Mouse (Mus musculus): ENCODE results near the gene Fbxo34. TPM values are rescaled to one million over a fixed set of nuclear protein-coding genes. Genes with fewer than 3 reads are reported as not detected.
"Not testable (repeated sequence)": the region's sequence is repeated elsewhere in the genome, so short reads cannot be mapped to it uniquely, and the experiment has no call there.

The Fbxo34 gene
- polyA plus RNA-seq, 1 experiment = 10.2 TPM

GRCm38 (mm10) chr14:47527833-47528232 is 77.6 kb downstream of the Fbxo34 start:
- Histone ChIP-seq H3K27ac (ENCODE audit: insufficient read depth, low read depth, low read length) (no peak overlapping the region), H3K4me3 (ENCODE audit: insufficient read depth, low read depth, low read length) (no peak overlapping the region), H3K36me3 (ENCODE audit: control insufficient read depth, insufficient read depth, low read length) (no peaks in the 10 kb centered on the region), H3K27me3 (replicated peaks; ENCODE audit: control insufficient read depth, insufficient read depth, low read length) (no peaks in the 10 kb centered on the region), H3K4me1 (ENCODE audit: control insufficient read depth, insufficient read depth, low read length) (peaks cover 5% of the 10 kb centered on the region; the same call in 1 of the 2 replicates)
- WGBS = 96% methylated on average over 2 of the region's 2 CpGs
- no peak for DNase-seq
- TF ChIP-seq POLR2A (IDR thresholded peaks at IDR 0.05; ENCODE audit: low read depth, low read length) = no peak
- TF ChIP-seq CTCF (conservative IDR thresholded peaks at IDR 0.05; ENCODE audit: insufficient read depth, insufficient read length, low read depth, low read length) = no peak

GRCm38 (mm10) chr14:47528293-47528692 is 78.1 kb downstream of the Fbxo34 start:
- TF ChIP-seq CTCF (conservative IDR thresholded peaks at IDR 0.05; ENCODE audit: insufficient read depth, insufficient read length, low read depth, low read length) (no peak), POLR2A (IDR thresholded peaks at IDR 0.05; ENCODE audit: low read depth, low read length) (no peak)
- no peak overlapping the region for H3K4me3 ChIP-seq (ENCODE audit: insufficient read depth, low read depth, low read length)
- 92% methylated on average over 3 of the region's 3 CpGs for WGBS

GRCm38 (mm10) chr14:47529019-47529418 is 78.8 kb downstream of the Fbxo34 start:
- peak; percentile 84 for DNase-seq
- Histone ChIP-seq H3K27me3 (replicated peaks; ENCODE audit: control insufficient read depth, insufficient read depth, low read length) (no peaks in the 10 kb centered on the region), H3K27ac (ENCODE audit: insufficient read depth, low read depth, low read length) (no peak overlapping the region)

More at GRCm38 (mm10) chr14:47528293-47528692, 78.1 kb downstream of the Fbxo34 start:
- no peak for DNase-seq
- Histone ChIP-seq H3K27ac (ENCODE audit: insufficient read depth, low read depth, low read length) (no peak overlapping the region), H3K27me3 (replicated peaks; ENCODE audit: control insufficient read depth, insufficient read depth, low read length) (no peaks in the 10 kb centered on the region), H3K36me3 (ENCODE audit: control insufficient read depth, insufficient read depth, low read length) (no peaks in the 10 kb centered on the region), H3K4me1 (ENCODE audit: control insufficient read depth, insufficient read depth, low read length) (peaks cover 10% of the 10 kb centered on the region)

GRCm38 (mm10) chr14:47529592-47529991 is 79.4 kb downstream of the Fbxo34 start:
- H3K4me1 ChIP-seq (ENCODE audit: control insufficient read depth, insufficient read depth, low read length) = peaks cover 20% of the 10 kb centered on the region
- WGBS = 93% methylated on average over 12 of the region's 12 CpGs
- not testable (repeated sequence) for DNase-seq; H3K27ac ChIP-seq (ENCODE audit: insufficient read depth, low read depth, low read length); H3K27me3 ChIP-seq (replicated peaks; ENCODE audit: control insufficient read depth, insufficient read depth, low read length); H3K4me3 ChIP-seq (ENCODE audit: insufficient read depth, low read depth, low read length); H3K36me3 ChIP-seq (ENCODE audit: control insufficient read depth, insufficient read depth, low read length)

More at GRCm38 (mm10) chr14:47529019-47529418, 78.8 kb downstream of the Fbxo34 start:
- Histone ChIP-seq H3K4me1 (ENCODE audit: control insufficient read depth, insufficient read depth, low read length) (peaks cover 16% of the 10 kb centered on the region), H3K36me3 (ENCODE audit: control insufficient read depth, insufficient read depth, low read length) (no peaks in the 10 kb centered on the region), H3K4me3 (ENCODE audit: insufficient read depth, low read depth, low read length) (no peak overlapping the region)
- whole genome bisulfite sequencing = 32% methylated on average over 8 of the region's 8 CpGs
- peak; percentile 79 for TF ChIP-seq CTCF (conservative IDR thresholded peaks at IDR 0.05; ENCODE audit: insufficient read depth, insufficient read length, low read depth, low read length)
- no peak for TF ChIP-seq POLR2A (IDR thresholded peaks at IDR 0.05; ENCODE audit: low read depth, low read length)

- 88% methylated on average over 1 of the region's 1 CpGs for WGBS
- no peak for DNase-seq
- Histone ChIP-seq H3K4me3 (ENCODE audit: insufficient read depth, low read depth, low read length) (no peak overlapping the region), H3K4me1 (ENCODE audit: control insufficient read depth, insufficient read depth, low read length) (peaks cover 25% of the 10 kb centered on the region), H3K36me3 (ENCODE audit: control insufficient read depth, insufficient read depth, low read length) (no peaks in the 10 kb centered on the region), H3K27me3 (replicated peaks; ENCODE audit: control insufficient read depth, insufficient read depth, low read length) (no peaks in the 10 kb centered on the region), H3K27ac (ENCODE audit: insufficient read depth, low read depth, low read length) (no peak overlapping the region)
- TF ChIP-seq POLR2A (IDR thresholded peaks at IDR 0.05; ENCODE audit: low read depth, low read length) (no peak), CTCF (conservative IDR thresholded peaks at IDR 0.05; ENCODE audit: insufficient read depth, insufficient read length, low read depth, low read length) (peak; percentile 27; the same call in 1 of the 2 replicates)
These were observed 82.3 kb downstream of the Fbxo34 start for GRCm38 (mm10) chr14:47532496-47532895.

- TF ChIP-seq CTCF (conservative IDR thresholded peaks at IDR 0.05; ENCODE audit: insufficient read depth, insufficient read length, low read depth, low read length) = no peak; the same call in 1 of the 2 replicates
- 13% methylated on average over 11 of the region's 11 CpGs for WGBS
These were observed 83.3 kb downstream of the Fbxo34 start for GRCm38 (mm10) chr14:47533365-47534175.

GRCm38 (mm10) chr14:47534176-47534525 is 83.9 kb downstream of the Fbxo34 start:
- Histone ChIP-seq H3K27me3 (replicated peaks; ENCODE audit: control insufficient read depth, insufficient read depth, low read length) (no peaks in the 10 kb centered on the region), H3K4me1 (ENCODE audit: control insufficient read depth, insufficient read depth, low read length) (peaks cover 25% of the 10 kb centered on the region), H3K4me3 (ENCODE audit: insufficient read depth, low read depth, low read length) (no peak overlapping the region), H3K27ac (ENCODE audit: insufficient read depth, low read depth, low read length) (peak overlapping the region; percentile 34; the same call in 1 of the 2 replicates), H3K36me3 (ENCODE audit: control insufficient read depth, insufficient read depth, low read length) (no peaks in the 10 kb centered on the region)
- 81% methylated on average over 5 of the region's 5 CpGs for WGBS
- DNase-seq = no peak
- TF ChIP-seq CTCF (conservative IDR thresholded peaks at IDR 0.05; ENCODE audit: insufficient read depth, insufficient read length, low read depth, low read length) (no peak), POLR2A (IDR thresholded peaks at IDR 0.05; ENCODE audit: low read depth, low read length) (no peak)

More at GRCm38 (mm10) chr14:47533365-47534175, 83.3 kb downstream of the Fbxo34 start:
- peaks cover 25% of the 10 kb centered on the region for H3K4me1 ChIP-seq (ENCODE audit: control insufficient read depth, insufficient read depth, low read length)
- peak overlapping the region; percentile 79 for H3K27ac ChIP-seq (ENCODE audit: insufficient read depth, low read depth, low read length)
- H3K4me3 ChIP-seq (ENCODE audit: insufficient read depth, low read depth, low read length) = no peak overlapping the region
- DNase-seq = peak; percentile 89
- no peaks in the 10 kb centered on the region for H3K27me3 ChIP-seq (replicated peaks; ENCODE audit: control insufficient read depth, insufficient read depth, low read length)
- H3K36me3 ChIP-seq (ENCODE audit: control insufficient read depth, insufficient read depth, low read length) = no peaks in the 10 kb centered on the region
